Mouse (Mus musculus) gastrocnemius, adult 18-20 months (tissue): ENCODE measurements around the gene Mrps33. TPM values are rescaled to one million over a fixed set of nuclear protein-coding genes. Genes with fewer than 3 reads are reported as not detected.

Experiments used
- DNase-seq: peaks from one replicate; pipeline ENCODE4 v3.0.0; 2021; ENCODE audit warnings: low spot score
- total RNA-seq, 2 experiments: library from RNA; stranded (reverse); gene quantifications; 2 replicates each; pipeline ENCODE4 v1.2.3; 2021

The Mrps33 gene
- total RNA-seq, 2 experiments from 2014 or later, result 50.8 to 55.1 TPM

GRCm38 (mm10) chr6:39780857-39781666 lies 29.7 kb downstream of the Mrps33 start:
- DNase-seq, result no peak

- no peak for DNase-seq
Measured at GRCm38 (mm10) chr6:39778506-39778905, 32.3 kb downstream of the Mrps33 start.

GRCm38 (mm10) chr6:39776275-39776674 lies 34.5 kb downstream of the Mrps33 start:
- no peak for DNase-seq

- DNase-seq, result no peak
Measured at GRCm38 (mm10) chr6:39775029-39775428, 35.8 kb downstream of the Mrps33 start.

- no peak for DNase-seq
Measured at GRCm38 (mm10) chr6:39757229-39757628, 53.6 kb downstream of the Mrps33 start.

Other genes with a start within 250 kb of the Mrps33 start
- gene Adck2, start 237.1 kb downstream of the Mrps33 start, total RNA-seq, result 1 to 10 TPM; 4.3 to 4.9 TPM
- gene Gm42420, start 225.2 kb downstream of the Mrps33 start, total RNA-seq, result 1 to 10 TPM in 1 of 2 experiments, not detected in 1; 1.3 TPM
- 100 to 1,000 TPM; 383 to 422 TPM for gene Ndufb2, start 218.4 kb downstream of the Mrps33 start, total RNA-seq
- gene Braf, start 85.5 kb downstream of the Mrps33 start, total RNA-seq, result 1 to 10 TPM; 5.0 to 6.2 TPM
- 1 to 10 TPM in 1 of 2 experiments, under 1 TPM in 1; 0.47 to 1.6 TPM for gene Tmem178b, start 62.3 kb upstream of the Mrps33 start, total RNA-seq